Mouse (Mus musculus) liver, embryonic 14.5 days (tissue): ENCODE data around the gene Dpf3. TPM values are rescaled to one million over a fixed set of nuclear protein-coding genes. Genes with fewer than 3 reads are reported as not detected.

Source experiments
- ATAC-seq: fragments of 200-750 bp; cut with Nextera tagmentation; 2 replicates; pipeline ENCODE4 v1.8.0; 2017; ENCODE audit warnings: moderate number of reproducible peaks, mild to moderate bottlenecking, moderate library complexity; ENCODE audit not compliant: insufficient read depth
- DNase-seq, 3 experiments: peaks; one replicate each; pipeline ENCODE4 v3.0.0-alpha.2; 2012 to 2013; ENCODE audit warnings: low read depth in 3 of 3, low spot score in 3 of 3
- H3K27ac ChIP-seq: fragments of 300-500 bp; sonication (generic); 2 replicates; pipeline ENCODE4 v1.5.1; 2014; ENCODE audit warnings: moderate library complexity, mild to moderate bottlenecking, control low read depth, inconsistent platforms
- H3K27me3 ChIP-seq: fragments of 300-500 bp; sonication (generic); 2 replicates; pipeline ENCODE4 v1.6.1; 2014; ENCODE audit warnings: mild to moderate bottlenecking, low read length, moderate library complexity; ENCODE audit not compliant: control insufficient read depth, insufficient read depth
- H3K36me3 ChIP-seq: fragments of 300-500 bp; sonication (generic); replicated peaks from 2 replicates; pipeline ENCODE4 v1.6.1; 2014; ENCODE audit warnings: low read depth; ENCODE audit not compliant: control insufficient read depth, insufficient read depth
- H3K4me1 ChIP-seq, 2 experiments: fragments of 200-500 bp in 1 of 2; fragments of 300-500 bp in 1 of 2; sonication (generic) in 1 of 2; replicated peaks; 2 replicates each; pipeline ENCODE4 v1.6.1; 2012 to 2014; ENCODE audit warnings: antibody characterized with exemption in 1 of 2, inconsistent platforms in 1 of 2, low read length in 1 of 2; ENCODE audit not compliant: control insufficient read depth in 2 of 2, insufficient read depth in 2 of 2
- H3K4me2 ChIP-seq: fragments of 300-500 bp; sonication (generic); 2 replicates; pipeline ENCODE4 v1.6.1; 2014; ENCODE audit warnings: low read depth, mild to moderate bottlenecking, control low read depth, moderate library complexity
- H3K4me3 ChIP-seq, 2 experiments: fragments of 200-500 bp in 1 of 2; fragments of 300-500 bp in 1 of 2; sonication (generic) in 1 of 2; 2 replicates each; pipeline ENCODE4 v1.5.1; 2012 to 2014; ENCODE audit warnings: low read depth in 2 of 2, low read length in 2 of 2, mild to moderate bottlenecking in 2 of 2, control low read depth in 1 of 2, inconsistent platforms in 1 of 2, moderate library complexity in 1 of 2; ENCODE audit not compliant: insufficient read depth in 1 of 2
- H3K9ac ChIP-seq: fragments of 300-500 bp; sonication (generic); replicated peaks from 2 replicates; pipeline ENCODE4 v1.6.1; 2014; ENCODE audit warnings: mild to moderate bottlenecking, control low read depth, moderate library complexity
- H3K9me3 ChIP-seq: fragments of 300-500 bp; sonication (generic); 2 replicates; pipeline ENCODE4 v1.6.1; 2016; ENCODE audit warnings: low read length, mixed read lengths; ENCODE audit not compliant: control insufficient read depth
- CTCF ChIP-seq: IDR thresholded peaks from 2 replicates; pipeline ENCODE4 v1.5.1; 2016; ENCODE audit warnings: antibody characterized with exemption, low read depth, control low read depth
- EP300 ChIP-seq: IDR thresholded peaks from 2 replicates; pipeline ENCODE4 v1.6.1; 2016; ENCODE audit warnings: antibody characterized with exemption, low read depth
- WGBS: fragments of 180-500 bp; shearing (Covaris S2); extraction: QIAGEN DNeasy Blood & Tissue Kit; methylation state at CpG from one replicate; pipeline ENCODE4 v1.1.7; 2014; ENCODE audit not compliant: insufficient replicate concordance; 5-methylcytosine and 5-hydroxymethylcytosine counted together
- polyA plus RNA-seq, 2 experiments: library from polyadenylated mRNA; depleted of rRNA in 1 of 2; stranded (reverse) in 1 of 2; unstranded in 1 of 2; fragments of >200 nt; fragmentation: Nextera tagmentation in 1 of 2; extraction: Ambion mirVana in 1 of 2; gene quantifications; 2 replicates each; pipeline versions ENCODE4 v1.2.1 to v1.2.3; 2012 to 2014

The Dpf3 gene
- polyA plus RNA-seq, 2 experiments, result 3.7 to 4.8 TPM

GRCm38 (mm10) chr12:83367486-83367885 is 120.0 kb downstream of the Dpf3 start:
- H3K9ac ChIP-seq, result no peak overlapping the region
- WGBS, result 80% methylated on average over 1 of the region's 1 CpGs
- peaks cover 2% of the 10 kb centered on the region; the same call in 1 of the 2 replicates for H3K9me3 ChIP-seq
- H3K4me3 ChIP-seq, result no peak overlapping the region
- peaks cover 18 to 26% of the 10 kb centered on the region in 2 experiments for H3K4me1 ChIP-seq
- no peak for ATAC-seq
- no peaks in the 10 kb centered on the region; the same call in 1 of the 2 replicates for H3K36me3 ChIP-seq
- H3K27me3 ChIP-seq, result no peaks in the 10 kb centered on the region
- no peak overlapping the region for H3K27ac ChIP-seq
- no peak overlapping the region for H3K4me2 ChIP-seq
- TF ChIP-seq CTCF (no peak; the same call in 1 of the 2 replicates), EP300 (no peak)
- no peak for DNase-seq

DNA sequence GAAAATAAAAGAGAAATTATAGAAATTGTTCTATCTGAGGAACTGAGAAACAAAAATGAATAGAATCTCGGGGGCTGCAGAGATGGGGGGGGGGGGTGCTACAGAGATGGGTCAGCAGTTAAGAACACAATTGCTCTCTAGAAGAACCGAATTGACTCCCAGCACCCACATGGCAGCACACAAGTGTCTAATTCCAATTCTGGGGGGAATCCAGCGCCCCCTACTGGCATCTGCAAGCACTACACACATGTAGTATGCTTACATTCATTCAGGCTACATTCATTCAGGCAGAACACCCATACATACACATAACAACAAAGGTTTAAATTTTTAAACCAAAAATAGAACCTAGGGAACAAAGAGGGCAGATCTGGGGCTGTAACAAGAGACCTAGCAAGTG is 122.7 kb downstream of the Dpf3 start:
- ATAC-seq (no peak), DNase-seq (no peak)
- no peak overlapping the region for H3K4me3 ChIP-seq
- H3K4me1 ChIP-seq, result peaks cover 3 to 8% of the 10 kb centered on the region in 2 experiments; a peak in 3 of 4 replicates
- peaks cover 2% of the 10 kb centered on the region; the same call in 1 of the 2 replicates for H3K9me3 ChIP-seq
- no peak overlapping the region for H3K4me2 ChIP-seq
- H3K36me3 ChIP-seq, result no peaks in the 10 kb centered on the region
- no peaks in the 10 kb centered on the region for H3K27me3 ChIP-seq
- TF ChIP-seq CTCF (peak; percentile 67), EP300 (no peak)
- H3K27ac ChIP-seq, result no peak overlapping the region
- no peak overlapping the region for H3K9ac ChIP-seq
- WGBS, result 55% methylated on average over 3 of the region's 3 CpGs

GRCm38 (mm10) chr12:83361801-83362200 is 125.7 kb downstream of the Dpf3 start:
- Histone ChIP-seq H3K27me3 (no peaks in the 10 kb centered on the region), H3K36me3 (no peaks in the 10 kb centered on the region), H3K9me3 (peaks cover 2% of the 10 kb centered on the region; the same call in 1 of the 2 replicates), H3K4me3 (no peak overlapping the region), H3K9ac (no peak overlapping the region), H3K4me1 (peaks cover 0 to 4% of the 10 kb centered on the region in 2 experiments; a peak in 1 of 4 replicates), H3K4me2 (no peak overlapping the region), H3K27ac (no peak overlapping the region)
- no peak for TF ChIP-seq EP300
- TF ChIP-seq CTCF, result no peak
- DNase-seq (no peak), ATAC-seq (no peak)
- WGBS, result 74% methylated on average over 3 of the region's 3 CpGs

GRCm38 (mm10) chr12:83352640-83353039 is 134.9 kb downstream of the Dpf3 start:
- no peak overlapping the region for H3K9ac ChIP-seq
- no peak for TF ChIP-seq EP300
- TF ChIP-seq CTCF, result no peak
- WGBS, result 60% methylated on average over 6 of the region's 6 CpGs
- H3K9me3 ChIP-seq, result no peaks in the 10 kb centered on the region
- ATAC-seq, result no peak
- no peak for DNase-seq
- H3K36me3 ChIP-seq, result no peaks in the 10 kb centered on the region
- no peaks in the 10 kb centered on the region for H3K27me3 ChIP-seq
- H3K4me1 ChIP-seq, result no peaks in the 10 kb centered on the region; a peak in 1 of 4 replicates
- H3K4me2 ChIP-seq, result no peak overlapping the region
- no peak overlapping the region for H3K4me3 ChIP-seq
- H3K27ac ChIP-seq, result no peak overlapping the region

DNA sequence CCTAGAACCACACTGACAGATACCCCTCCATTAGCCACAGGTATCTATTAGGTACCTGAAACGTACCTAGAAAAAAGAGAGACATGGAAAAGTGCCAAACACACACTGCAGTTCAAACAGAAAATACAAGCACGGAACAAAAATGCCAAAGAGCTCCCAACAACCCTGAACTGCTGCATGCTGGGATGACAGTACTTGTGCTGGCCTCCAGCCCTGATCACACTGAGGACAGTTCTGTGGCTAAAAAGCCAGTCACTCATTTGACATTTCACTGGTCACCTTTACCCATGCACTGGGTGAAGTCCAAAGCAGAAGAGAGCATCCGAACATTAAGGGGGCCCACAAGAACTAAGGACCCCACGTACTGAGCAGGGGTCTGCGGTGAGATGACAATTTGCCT is 137.8 kb downstream of the Dpf3 start:
- no peak overlapping the region for H3K4me3 ChIP-seq
- no peaks in the 10 kb centered on the region for H3K27me3 ChIP-seq
- no peaks in the 10 kb centered on the region; a peak in 1 of 4 replicates for H3K4me1 ChIP-seq
- DNase-seq (no peak), ATAC-seq (no peak)
- TF ChIP-seq EP300 (no peak), CTCF (no peak)
- H3K36me3 ChIP-seq, result no peaks in the 10 kb centered on the region
- H3K9me3 ChIP-seq, result no peaks in the 10 kb centered on the region
- no peak overlapping the region for H3K4me2 ChIP-seq
- H3K9ac ChIP-seq, result no peak overlapping the region
- 72% methylated on average over 5 of the region's 5 CpGs for WGBS
- H3K27ac ChIP-seq, result no peak overlapping the region
